Mouse (Mus musculus) kidney, adult 8-10 months (tissue): ENCODE measurements at regions not wholly inside any gene's neighbourhood (a gene's known extent, or its start where the extent isn't known, plus 50 kb on each side); places are given as distances from the start of the nearest gene placed in this dataset.

Source experiments
- DNase-seq, 2 experiments: peaks; one replicate each; pipeline ENCODE4 v3.0.0; 2022

DNA sequence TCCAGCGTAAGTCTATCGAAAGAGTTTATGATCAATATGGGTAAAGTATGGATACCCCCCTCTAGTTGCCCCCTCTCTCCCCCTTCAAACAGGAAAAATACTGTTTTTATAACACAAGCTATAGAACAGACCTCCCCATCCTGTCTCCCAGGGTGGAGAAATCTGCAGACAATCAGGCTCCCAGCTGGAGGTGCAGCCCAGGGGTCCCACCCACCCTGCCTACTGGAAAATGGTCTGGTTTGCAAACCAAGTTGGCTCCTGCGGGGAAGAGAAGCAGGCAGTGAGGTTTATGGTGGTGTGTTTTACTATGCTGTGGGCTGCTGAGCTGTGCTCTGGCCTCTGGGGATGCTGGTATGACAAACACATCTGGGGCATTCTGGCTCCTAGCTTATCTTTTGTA is 70.7 kb upstream of the Sfswap start:
- no peak for DNase-seq

DNA sequence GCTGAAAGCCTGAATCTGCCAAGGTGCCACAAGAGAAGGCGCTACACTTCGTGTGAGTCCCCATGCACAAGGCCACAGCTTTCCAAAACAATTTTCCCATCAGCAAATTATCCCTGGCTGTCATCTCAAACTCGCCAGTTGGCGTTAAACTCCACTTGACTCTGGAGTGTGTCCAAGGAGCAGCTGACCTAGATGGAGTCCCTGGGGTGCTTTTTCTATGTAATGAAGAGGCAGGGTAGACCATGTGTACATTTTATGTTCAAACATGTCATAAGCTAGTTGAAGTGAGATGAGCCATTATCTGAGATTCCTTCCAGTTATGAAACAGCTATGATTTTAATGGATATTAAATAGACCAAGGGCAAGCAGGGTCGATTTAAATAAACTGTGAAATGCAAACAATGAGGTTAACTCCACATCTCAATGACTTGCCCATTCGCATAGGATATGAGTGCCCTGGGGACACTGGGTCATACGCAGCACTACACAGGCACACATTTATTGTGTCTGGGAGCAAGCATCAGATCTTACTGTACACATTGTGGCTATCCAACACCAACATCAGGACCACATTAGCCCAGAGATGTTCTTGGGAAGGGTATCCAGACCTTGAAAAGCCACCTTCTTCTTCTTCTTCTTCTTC is 51.0 kb upstream of the Sfswap start:
- DNase-seq = no peak
